Mouse (Mus musculus) heart, embryonic 12.5 days (tissue): Measurements from ENCODE around the gene Elmsan1. TPM values are rescaled to one million over a fixed set of nuclear protein-coding genes. Genes with fewer than 3 reads are reported as not detected.
"Not testable (repeated sequence)": the region's sequence is repeated elsewhere in the genome, so short reads cannot be mapped to it uniquely, and the experiment has no call there.

ENCODE experiments used
- ATAC-seq: fragments of 200-750 bp; cut with Nextera tagmentation; 2 replicates; pipeline ENCODE4 v1.8.0; 2017; ENCODE audit warnings: moderate TSS enrichment, moderate library complexity; ENCODE audit not compliant: insufficient number of reproducible peaks, low FRiP score
- H3K27ac ChIP-seq: fragments of 300-500 bp; sonication (generic); 2 replicates; pipeline ENCODE4 v1.5.1; 2016; ENCODE audit warnings: mild to moderate bottlenecking, moderate library complexity; ENCODE audit not compliant: poor library complexity, severe bottlenecking
- H3K27me3 ChIP-seq: fragments of 300-500 bp; sonication (generic); replicated peaks from 2 replicates; pipeline ENCODE4 v1.6.1; 2016; ENCODE audit warnings: mild to moderate bottlenecking, moderate library complexity
- H3K36me3 ChIP-seq: fragments of 300-500 bp; sonication (generic); 2 replicates; pipeline ENCODE4 v1.6.1; 2016; ENCODE audit warnings: mild to moderate bottlenecking, moderate library complexity
- H3K4me1 ChIP-seq: fragments of 300-500 bp; sonication (generic); replicated peaks from 2 replicates; pipeline ENCODE4 v1.6.1; 2016; ENCODE audit warnings: mild to moderate bottlenecking
- H3K4me2 ChIP-seq: fragments of 300-500 bp; sonication (generic); 2 replicates; pipeline ENCODE4 v1.6.1; 2016; ENCODE audit warnings: mild to moderate bottlenecking, moderate library complexity
- H3K4me3 ChIP-seq: fragments of 300-500 bp; sonication (generic); 2 replicates; pipeline ENCODE4 v1.5.1; 2016; ENCODE audit warnings: mild to moderate bottlenecking
- H3K9ac ChIP-seq: fragments of 300-500 bp; sonication (generic); 2 replicates; pipeline ENCODE4 v1.6.1; 2016; ENCODE audit warnings: mild to moderate bottlenecking, moderate library complexity
- H3K9me3 ChIP-seq: fragments of 300-500 bp; sonication (generic); replicated peaks from 2 replicates; pipeline ENCODE4 v1.6.1; 2016; ENCODE audit warnings: mild to moderate bottlenecking, moderate library complexity
- WGBS: fragments of 180-500 bp; shearing (Covaris S2); methylation state at CpG from one replicate; pipeline ENCODE4 v1.1.7; 2016; 5-methylcytosine and 5-hydroxymethylcytosine counted together
- polyA plus RNA-seq: library from polyadenylated mRNA; unstranded; fragments of >200 nt; fragmentation: Nextera tagmentation; extraction: Ambion mirVana; gene quantifications from 2 replicates; pipeline ENCODE4 v1.2.1, GENCODE M21; 2016

The Elmsan1 gene
- polyA plus RNA-seq, 1 experiment from 2014 or later = 8.7 TPM

DNA sequence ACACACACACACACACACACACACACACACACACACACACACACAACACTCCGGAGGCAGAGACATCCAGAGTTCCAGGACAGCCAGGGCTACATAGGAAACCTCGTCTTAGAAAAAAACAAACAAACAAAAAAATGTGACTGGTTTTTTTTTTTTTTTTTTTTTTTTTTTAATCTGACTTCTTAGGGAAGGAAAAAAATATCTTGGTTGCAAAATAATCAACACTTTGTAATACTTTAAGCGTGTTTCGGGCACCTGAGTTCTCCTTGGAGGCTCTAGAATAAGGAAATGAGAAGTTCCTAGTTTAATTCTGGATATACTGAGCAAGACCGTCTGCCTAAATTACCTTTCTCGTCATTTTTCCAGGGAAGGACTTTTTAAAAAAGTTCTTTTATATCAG, 105.0 kb downstream of the Elmsan1 start:
- no peaks in the 10 kb centered on the region for H3K36me3 ChIP-seq
- H3K27ac ChIP-seq = no peak overlapping the region
- peak overlapping the region; percentile 78 for H3K4me2 ChIP-seq
- H3K4me3 ChIP-seq = peak overlapping the region; percentile 76
- H3K9me3 ChIP-seq = no peaks in the 10 kb centered on the region
- no peak for ATAC-seq
- H3K27me3 ChIP-seq = no peaks in the 10 kb centered on the region
- WGBS = 50% methylated on average over 6 of the region's 6 CpGs
- H3K4me1 ChIP-seq = peaks cover 8% of the 10 kb centered on the region
- H3K9ac ChIP-seq = no peak overlapping the region

DNA sequence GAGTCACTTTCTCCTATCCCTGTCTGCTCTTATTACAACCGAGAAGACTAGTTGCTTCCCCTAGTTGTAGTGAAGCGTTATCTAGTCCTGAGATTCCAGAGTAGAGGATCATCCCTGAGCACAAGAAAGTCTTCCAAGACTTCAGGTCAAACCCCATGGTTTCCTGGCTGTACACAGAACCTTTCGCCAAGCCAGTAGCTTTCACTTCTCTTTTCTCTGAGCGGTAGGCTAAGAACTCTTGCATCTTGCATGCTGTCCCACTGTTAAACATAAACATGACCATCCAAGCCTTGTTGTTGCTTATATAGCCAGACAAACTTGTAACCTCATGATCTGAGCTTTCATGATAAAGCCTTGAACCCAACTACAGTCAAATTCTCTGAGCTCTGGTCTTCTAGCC, 107.9 kb downstream of the Elmsan1 start:
- no peak for ATAC-seq
- H3K27me3 ChIP-seq = no peaks in the 10 kb centered on the region
- peaks cover 8% of the 10 kb centered on the region for H3K4me1 ChIP-seq
- no peak overlapping the region for H3K27ac ChIP-seq
- H3K9ac ChIP-seq = no peak overlapping the region
- no peaks in the 10 kb centered on the region for H3K36me3 ChIP-seq
- 89% methylated on average over 4 of the region's 4 CpGs for WGBS
- H3K9me3 ChIP-seq = no peaks in the 10 kb centered on the region
- no peak overlapping the region for H3K4me2 ChIP-seq
- no peak overlapping the region for H3K4me3 ChIP-seq

DNA sequence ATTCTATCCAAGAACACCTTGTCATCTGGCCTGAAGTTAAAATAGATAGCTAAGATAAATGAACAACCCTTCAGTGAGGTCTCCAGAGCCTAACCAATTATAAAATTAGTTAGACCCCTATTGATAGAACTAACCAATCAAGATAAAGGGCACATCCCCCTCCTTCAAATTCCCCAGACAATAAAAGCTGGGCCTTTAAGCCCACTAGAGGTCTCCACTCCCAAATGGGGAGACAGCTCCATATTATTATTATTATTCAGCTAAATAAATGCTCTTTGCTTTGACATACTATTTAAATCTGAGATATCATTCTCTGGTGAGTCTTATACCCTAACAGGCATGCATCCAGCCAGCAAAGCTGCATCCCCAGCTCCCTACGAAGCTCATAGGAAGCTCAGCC, 108.8 kb downstream of the Elmsan1 start:
- peaks cover 3% of the 10 kb centered on the region for H3K4me1 ChIP-seq
- WGBS = 71% methylated on average over 1 of the region's 1 CpGs

DNA sequence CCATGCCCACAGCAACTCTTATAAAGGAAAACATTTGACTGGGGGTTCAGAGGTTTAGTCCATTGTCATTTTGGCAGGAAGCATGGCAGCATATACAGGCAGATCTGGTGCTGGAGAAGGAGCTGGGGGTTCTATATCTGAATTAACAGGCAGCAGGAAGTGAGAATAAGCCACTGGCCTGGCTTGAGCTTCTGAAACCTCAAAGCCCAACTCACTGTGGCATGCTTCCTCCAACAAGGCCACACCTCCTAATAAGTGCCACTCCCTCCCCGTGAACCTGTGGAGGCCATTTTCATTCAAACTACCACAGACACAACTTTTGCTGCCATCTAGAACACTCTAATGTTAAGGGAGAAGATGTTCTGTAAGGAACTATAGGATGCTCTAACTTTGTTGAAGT, 111.0 kb downstream of the Elmsan1 start:
- Histone ChIP-seq H3K9me3 (no peaks in the 10 kb centered on the region), H3K4me3 (no peak overlapping the region), H3K9ac (no peak overlapping the region), H3K4me2 (no peak overlapping the region), H3K36me3 (no peaks in the 10 kb centered on the region), H3K27me3 (no peaks in the 10 kb centered on the region), H3K27ac (no peak overlapping the region), H3K4me1 (no peaks in the 10 kb centered on the region)
- WGBS = 58% methylated on average over 1 of the region's 1 CpGs
- no peak for ATAC-seq

More for the DNA sequence above, 108.8 kb downstream of the Elmsan1 start:
- H3K4me3 ChIP-seq = no peak overlapping the region
- no peak overlapping the region for H3K9ac ChIP-seq
- no peak for ATAC-seq
- no peaks in the 10 kb centered on the region for H3K36me3 ChIP-seq
- no peak overlapping the region for H3K4me2 ChIP-seq
- H3K27ac ChIP-seq = no peak overlapping the region
- no peaks in the 10 kb centered on the region for H3K9me3 ChIP-seq
- no peaks in the 10 kb centered on the region for H3K27me3 ChIP-seq

DNA sequence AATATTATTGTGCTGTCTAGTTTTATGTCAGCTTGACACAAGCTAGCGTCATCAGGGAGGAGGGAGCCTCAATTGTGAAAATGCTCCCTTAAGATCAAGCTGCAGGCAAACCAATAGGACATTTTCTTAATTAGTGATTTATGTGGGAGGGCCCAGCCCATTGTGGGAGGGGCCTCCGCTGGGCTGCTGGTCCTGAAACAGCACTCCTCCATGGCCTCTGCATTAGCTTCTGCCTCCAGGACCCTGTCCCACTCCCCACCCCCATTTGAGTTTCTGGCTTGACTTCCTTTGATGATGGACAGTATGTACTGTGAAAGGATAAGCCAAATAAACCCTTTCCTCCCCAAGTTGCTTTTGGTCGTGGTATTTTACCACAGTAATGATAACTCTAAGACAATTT, 111.7 kb downstream of the Elmsan1 start:
- no peaks in the 10 kb centered on the region for H3K36me3 ChIP-seq
- no peak overlapping the region for H3K27ac ChIP-seq
- H3K4me1 ChIP-seq = no peaks in the 10 kb centered on the region
- 74% methylated on average over 3 of the region's 3 CpGs for WGBS
- no peak overlapping the region for H3K9ac ChIP-seq
- no peaks in the 10 kb centered on the region for H3K27me3 ChIP-seq
- H3K9me3 ChIP-seq = no peaks in the 10 kb centered on the region
- H3K4me3 ChIP-seq = no peak overlapping the region
- H3K4me2 ChIP-seq = no peak overlapping the region
- ATAC-seq = no peak

DNA sequence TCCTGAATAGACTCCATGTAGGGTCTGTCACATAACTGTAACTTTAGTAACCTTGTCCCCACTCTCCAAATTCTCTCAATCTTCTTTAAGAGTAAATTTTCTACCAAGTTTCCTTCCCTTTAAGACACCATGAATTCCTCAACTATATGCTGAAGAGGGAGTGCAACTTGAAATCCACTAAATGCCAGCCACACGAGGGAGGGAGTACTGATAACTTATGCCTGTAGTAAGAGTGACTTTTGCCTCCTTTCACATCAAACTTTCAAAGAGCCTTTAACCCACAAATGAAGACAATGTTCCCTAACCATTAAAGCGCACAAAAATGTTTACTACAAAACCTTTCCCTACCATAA, 117.2 kb downstream of the Elmsan1 start:
- H3K27ac ChIP-seq = no peak overlapping the region
- no peaks in the 10 kb centered on the region for H3K36me3 ChIP-seq
- peak overlapping the region; percentile 78; the same call in 1 of the 2 replicates for H3K9ac ChIP-seq
- no peak for ATAC-seq
- H3K4me3 ChIP-seq = peak overlapping the region; percentile 68
- WGBS = 49% methylated on average over 2 of the region's 2 CpGs
- H3K27me3 ChIP-seq = no peaks in the 10 kb centered on the region
- H3K9me3 ChIP-seq = no peaks in the 10 kb centered on the region
- 0 out of 2 replicates have a peak, but pooled peaks cover 2% of the 10 kb centered on the region for H3K4me1 ChIP-seq
- peak overlapping the region; percentile 95 for H3K4me2 ChIP-seq

DNA sequence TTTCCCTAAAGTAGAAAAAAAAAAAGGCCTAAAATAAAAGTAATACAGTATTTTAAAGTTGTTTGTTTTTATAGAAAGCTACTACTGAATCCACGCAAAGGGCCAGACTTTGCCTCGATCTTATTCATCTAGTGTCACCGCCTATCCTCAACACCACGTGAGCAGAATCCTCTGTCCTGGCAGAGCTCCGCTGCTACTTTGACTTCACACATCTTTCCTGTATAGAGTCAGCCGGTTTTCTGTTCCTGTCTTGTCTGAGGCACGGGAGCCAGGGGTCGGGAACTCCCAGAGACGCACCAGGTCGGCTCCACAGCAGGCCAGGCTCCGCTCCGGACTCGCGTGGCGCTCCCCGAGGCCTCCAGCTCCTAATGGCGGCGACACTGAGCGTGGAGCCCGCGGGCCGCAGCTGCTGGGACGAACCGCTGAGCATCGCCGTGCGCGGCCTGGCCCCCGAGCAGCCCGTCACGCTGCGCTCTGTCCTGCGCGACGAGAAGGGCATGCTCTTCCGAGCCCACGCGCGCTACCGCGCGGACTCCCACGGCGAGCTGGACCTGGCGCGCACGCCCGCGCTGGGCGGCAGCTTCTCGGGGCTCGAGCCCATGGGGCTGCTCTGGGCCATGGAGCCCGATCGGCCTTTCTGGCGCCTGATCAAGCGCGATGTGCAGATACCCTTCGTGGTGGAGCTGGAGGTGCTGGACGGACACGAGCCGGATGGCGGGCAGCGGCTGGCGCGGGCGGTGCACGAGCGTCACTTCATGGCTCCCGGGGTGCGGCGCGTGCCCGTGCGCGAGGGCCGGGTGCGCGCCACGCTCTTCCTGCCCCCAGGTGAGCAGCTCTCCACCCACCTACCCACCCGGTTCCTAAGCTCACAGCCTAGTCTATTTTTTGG, 117.8 kb downstream of the Elmsan1 start, which contains the start of gene Acot6:
TSS of gene Acot6 (plus strand) at position 51 of the 889 bp plus-strand sequence.
- H3K36me3 ChIP-seq, H3K27ac ChIP-seq, H3K27me3 ChIP-seq, H3K9me3 ChIP-seq, H3K4me1 ChIP-seq: not testable (repeated sequence)
- Histone ChIP-seq H3K9ac (peak within 1 kb of the TSS; percentile 78), H3K4me2 (peak within 1 kb of the TSS; percentile 95), H3K4me3 (peak within 1 kb of the TSS; percentile 68)
- WGBS = 1% methylated on average over 80 of the region's 80 CpGs
- ATAC-seq = peak; percentile 74; the same call in 1 of the 2 replicates

DNA sequence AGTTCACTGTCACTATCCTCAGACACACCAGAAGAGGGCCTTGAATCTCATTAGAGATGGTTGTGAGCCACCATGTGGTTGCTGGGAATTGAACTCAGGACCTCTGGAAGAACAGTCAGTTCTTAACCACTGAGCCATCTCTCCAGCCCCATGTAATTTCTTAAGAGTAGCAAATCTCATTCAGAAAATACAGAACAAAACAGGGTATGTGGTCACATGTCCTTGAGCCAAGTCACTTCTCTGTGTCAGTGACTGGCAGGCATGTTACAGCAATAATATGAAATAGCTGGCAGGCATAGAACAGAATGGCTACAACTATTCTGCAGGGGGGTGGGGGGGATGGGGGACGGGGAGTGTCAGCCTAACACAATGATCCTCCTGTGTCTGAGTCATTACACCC, 118.6 kb downstream of the Elmsan1 start:
- Histone ChIP-seq H3K4me3 (no peak overlapping the region), H3K9me3 (peaks cover 3% of the 10 kb centered on the region), H3K27ac (no peak overlapping the region), H3K27me3 (no peaks in the 10 kb centered on the region), H3K36me3 (no peaks in the 10 kb centered on the region), H3K4me1 (0 out of 2 replicates have a peak, but pooled peaks cover 2% of the 10 kb centered on the region), H3K9ac (no peak overlapping the region), H3K4me2 (0 out of 2 replicates have a peak overlapping the region, but pooled peaks have one; percentile 26)
- WGBS = 63% methylated on average over 1 of the region's 1 CpGs
- ATAC-seq = no peak

DNA sequence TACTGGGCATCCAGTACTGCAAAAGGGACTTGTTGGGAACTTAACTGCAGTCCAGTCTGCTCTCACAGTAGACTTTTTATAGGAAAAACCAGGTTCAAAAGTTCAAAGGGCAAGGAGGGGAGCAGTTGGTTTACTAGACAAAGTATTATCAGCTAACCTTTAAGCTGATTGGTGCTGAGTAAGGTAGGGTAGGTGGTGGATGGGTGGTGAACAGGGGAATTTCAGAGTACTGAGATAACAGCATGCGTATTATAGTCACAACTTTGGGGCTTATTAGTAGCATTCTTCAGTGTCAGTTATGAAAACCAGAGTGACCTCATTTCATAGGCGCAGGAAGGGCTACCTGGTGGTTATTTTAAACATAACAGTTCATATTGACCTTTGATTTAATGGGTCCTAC, 119.1 kb downstream of the Elmsan1 start:
- Histone ChIP-seq H3K27me3 (no peaks in the 10 kb centered on the region), H3K4me2 (no peak overlapping the region), H3K27ac (no peak overlapping the region), H3K4me3 (no peak overlapping the region), H3K9me3 (peaks cover 3% of the 10 kb centered on the region), H3K4me1 (0 out of 2 replicates have a peak, but pooled peaks cover 2% of the 10 kb centered on the region), H3K36me3 (no peaks in the 10 kb centered on the region), H3K9ac (no peak overlapping the region)
- WGBS = 87% methylated on average over 2 of the region's 2 CpGs
- ATAC-seq = no peak
